Mouse (Mus musculus) adrenal gland, postnatal 36 days (tissue): ENCODE measurements around the gene Has1. TPM values are rescaled to one million over a fixed set of nuclear protein-coding genes. Genes with fewer than 3 reads are reported as not detected.

ENCODE experiments used
- microRNA-seq: library from miRNA; unstranded; fragments of <30 nt; microRNA quantifications from one replicate; pipeline ENCODE4 v1.2.0, GENCODE M21; 2021
- total RNA-seq, 2 experiments: library from RNA; stranded (reverse); gene quantifications; 2 replicates each; pipeline ENCODE4 v1.2.3; 2021

Has1 gene
- total RNA-seq, 2 experiments from 2014 or later = 0.13 to 0.26 TPM

Small RNA genes lying within 50 kb of the gene (microRNA-seq; reads per million reads assigned to microRNA genes)
- gene Gm25927 (not detected), gene Mir125a (9,952 reads per million, percentile 94 among the genes with 10 or more reads in this experiment), gene Mir99b (11,415 reads per million, percentile 95 among the genes with 10 or more reads in this experiment), gene Mirlet7e (not detected)

Other genes starting within 250 kb of the Has1 start
- gene Lnpep, start 230.2 kb downstream of the Has1 start, total RNA-seq = 100 to 1,000 TPM; 120 to 150 TPM
- gene Vmn2r90, start 151.5 kb downstream of the Has1 start, total RNA-seq = not detected
- gene Spaca6, start 28.0 kb downstream of the Has1 start, total RNA-seq = 10 to 100 TPM; 38.7 to 53.8 TPM
- gene Fpr1, start 28.7 kb upstream of the Has1 start, total RNA-seq = not detected
- gene Fpr2, start 32.6 kb upstream of the Has1 start, total RNA-seq = not detected
- not detected for gene Fpr3, start 32.6 kb upstream of the Has1 start, total RNA-seq
- gene Fpr-rs4, start 166.5 kb upstream of the Has1 start, total RNA-seq = not detected
- gene Vmn2r124, start 194.2 kb upstream of the Has1 start, total RNA-seq = not detected
- gene Vmn2r91, start 229.8 kb upstream of the Has1 start, total RNA-seq = not detected